In genomic region chr10:93623725-93624124, GRCm38 (mm10) we compare ENCODE assay signal across 10 mouse cellular contexts. TPM values are rescaled to one million over a fixed set of nuclear protein-coding genes. Genes with fewer than 3 reads are reported as not detected.
DNase-seq lines count a peak whose midpoint lies in the region; ATAC-seq and TF ChIP-seq lines count a peak whose summit lies in the region.
"Had no signal": no experiment of that assay in that cellular context is flagged by ENCODE, and none has a peak within 500 bp of the region (broad histone marks: within the 10 kb centered on the region; RNA-seq: fewer than 3 reads in every experiment).

No protein-coding gene starts in this region.

- H3K4me3 ChIP-seq in lung, embryonic 16.5 days (ENCODE audit: low read length) = no peak overlapping the region
- no peak overlapping the region for H3K4me3 ChIP-seq in kidney, adult 2 months (ENCODE audit: insufficient read depth, low read depth, low read length)
- H3K4me3 ChIP-seq in stomach, postnatal 0 days (ENCODE audit: low read depth, low read length) = no peak overlapping the region
- H3K4me3 ChIP-seq in forebrain, embryonic 12.5 days (replicated peaks) = no peak overlapping the region
- H3K4me3 ChIP-seq: midbrain, embryonic 12.5 days had no signal

- TF ChIP-seq EP300 in stomach, postnatal 0 days (optimal IDR thresholded peaks at IDR 0.05) = no peak

- no peak for DNase-seq in lung, postnatal 4 days
- peak; percentile 93 for DNase-seq in kidney, adult 2 months
- peak; percentile 90 for DNase-seq in large intestine, adult 2 months (ENCODE audit: low read depth, low spot score)
- DNase-seq in stomach, postnatal 0 days (ENCODE audit: low spot score) = no peak
- no peak for DNase-seq in cerebellum, postnatal 25 days
- DNase-seq in adrenal gland, adult 8-10 months = no peak

- H3K27ac ChIP-seq in lung, embryonic 16.5 days (ENCODE audit: low read length) = no peak overlapping the region
- H3K27ac ChIP-seq in kidney, adult 2 months (ENCODE audit: insufficient read depth, low read depth, low read length) = no peak overlapping the region
- no peak overlapping the region for H3K27ac ChIP-seq in stomach, postnatal 0 days (replicated peaks)
- H3K27ac ChIP-seq in forebrain, embryonic 12.5 days = no peak overlapping the region
- H3K27ac ChIP-seq: midbrain, embryonic 12.5 days had no signal

- H3K4me2 ChIP-seq in lung, embryonic 16.5 days (ENCODE audit: low read depth, low read length) = peak overlapping the region; percentile 47
- peak overlapping the region; percentile 31; the same call in 1 of the 2 replicates for H3K4me2 ChIP-seq in stomach, postnatal 0 days (replicated peaks; ENCODE audit: low read depth)
- H3K4me2 ChIP-seq in forebrain, embryonic 12.5 days = no peak overlapping the region
- H3K4me2 ChIP-seq: midbrain, embryonic 12.5 days had no signal

- H3K36me3 ChIP-seq in lung, embryonic 16.5 days (ENCODE audit: control insufficient read depth, insufficient read depth, low read length) = no peaks in the 10 kb centered on the region
- no peaks in the 10 kb centered on the region for H3K36me3 ChIP-seq in kidney, adult 2 months (ENCODE audit: control insufficient read depth, insufficient read depth, low read length)
- H3K36me3 ChIP-seq in stomach, postnatal 0 days (ENCODE audit: control insufficient read depth, insufficient read depth, low read length) = no peaks in the 10 kb centered on the region
- H3K36me3 ChIP-seq in forebrain, embryonic 12.5 days (replicated peaks) = no peaks in the 10 kb centered on the region
- H3K36me3 ChIP-seq: midbrain, embryonic 12.5 days had no signal

- H3K9ac ChIP-seq in lung, embryonic 16.5 days (ENCODE audit: low read length) = no peak overlapping the region
- 0 out of 2 replicates have a peak overlapping the region, but pooled peaks have one; percentile 28 for H3K9ac ChIP-seq in stomach, postnatal 0 days (ENCODE audit: low read length)
- H3K9ac ChIP-seq in forebrain, embryonic 12.5 days = no peak overlapping the region
- H3K9ac ChIP-seq: midbrain, embryonic 12.5 days had no signal

- no peaks in the 10 kb centered on the region for H3K9me3 ChIP-seq in lung, embryonic 16.5 days (ENCODE audit: control insufficient read depth, low read length)
- H3K9me3 ChIP-seq in stomach, postnatal 0 days (ENCODE audit: control insufficient read depth, low read length) = no peaks in the 10 kb centered on the region
- no peaks in the 10 kb centered on the region for H3K9me3 ChIP-seq in forebrain, embryonic 12.5 days
- H3K9me3 ChIP-seq: midbrain, embryonic 12.5 days had no signal

- no peak for TF ChIP-seq CTCF in kidney, adult 2 months (conservative IDR thresholded peaks at IDR 0.05; ENCODE audit: insufficient read depth, insufficient read length, low read depth, low read length)
- TF ChIP-seq CTCF in stomach, postnatal 0 days (IDR thresholded peaks at IDR 0.05; ENCODE audit: low read depth) = no peak

- no peaks in the 10 kb centered on the region for H3K27me3 ChIP-seq in lung, embryonic 16.5 days (ENCODE audit: control insufficient read depth, insufficient read depth, low read depth, low read length)
- no peaks in the 10 kb centered on the region for H3K27me3 ChIP-seq in kidney, adult 2 months (replicated peaks; ENCODE audit: control insufficient read depth, insufficient read depth, low read length)
- H3K27me3 ChIP-seq in stomach, postnatal 0 days (ENCODE audit: control insufficient read depth, insufficient read depth, low read length) = no peaks in the 10 kb centered on the region
- no peaks in the 10 kb centered on the region for H3K27me3 ChIP-seq in forebrain, embryonic 12.5 days
- H3K27me3 ChIP-seq: midbrain, embryonic 12.5 days had no signal

- peaks cover 7% of the 10 kb centered on the region for H3K4me1 ChIP-seq in lung, embryonic 16.5 days (replicated peaks; ENCODE audit: control insufficient read depth, insufficient read depth, low read length)
- H3K4me1 ChIP-seq in kidney, adult 2 months (ENCODE audit: control insufficient read depth, insufficient read depth, low read length) = peaks cover 5% of the 10 kb centered on the region; the same call in 1 of the 2 replicates
- H3K4me1 ChIP-seq in stomach, postnatal 0 days (replicated peaks; ENCODE audit: control insufficient read depth, insufficient read depth) = no peaks in the 10 kb centered on the region
- H3K4me1 ChIP-seq in forebrain, embryonic 12.5 days = no peaks in the 10 kb centered on the region
- H3K4me1 ChIP-seq: midbrain, embryonic 12.5 days had no signal

- WGBS in lung, embryonic 16.5 days = 22% methylated on average over 9 of the region's 9 CpGs
- WGBS in kidney, adult 2 months = 18% methylated on average over 9 of the region's 9 CpGs
- 9% methylated on average over 9 of the region's 9 CpGs for WGBS in large intestine, adult 2 months
- 20% methylated on average over 9 of the region's 9 CpGs for WGBS in stomach, postnatal 0 days
- 75% methylated on average over 9 of the region's 9 CpGs for WGBS in forebrain, embryonic 12.5 days

- ATAC-seq in lung, embryonic 16.5 days (ENCODE audit: low read depth) = no peak
- ATAC-seq in stomach, postnatal 0 days (ENCODE audit: low FRiP score, low TSS enrichment) = no peak
- no peak for ATAC-seq in forebrain, embryonic 12.5 days (ENCODE audit: low FRiP score)
- ATAC-seq: hindbrain, embryonic 16.5 days had no signal

- no peak for TF ChIP-seq POLR2A in kidney, adult 2 months (IDR thresholded peaks at IDR 0.05; ENCODE audit: low read depth, low read length)

RNA-seq across cellular contexts. Expression of gene Ntn4, which starts 16.8 kb away (rescaled TPM):
- polyA plus RNA-seq in lung, embryonic 16.5 days (2015; fragmentation: Nextera tagmentation; extraction: Ambion mirVana) = 0.36 and 0.58 TPM in 2 replicates
- polyA plus RNA-seq in kidney, adult 2 months (2012; rRNA removed) = 35.1 and 36.1 TPM in 2 replicates
- polyA plus RNA-seq in large intestine, adult 2 months (2012; rRNA removed) = 4.9 and 5.0 TPM in 2 replicates
- polyA plus RNA-seq in stomach, postnatal 0 days (2015; fragmentation: Nextera tagmentation; extraction: Ambion mirVana) = 0.76 and 0.81 TPM in 2 replicates
- 3.5 and 3.7 TPM in 2 replicates for polyA plus RNA-seq in forebrain, embryonic 12.5 days (2016; fragmentation: Nextera tagmentation; extraction: Ambion mirVana)
- 10 to 100 TPM; 20.1 to 30.3 (median 26.3) TPM for total RNA-seq in adrenal gland, adult 8-10 months (2022)

RNA-seq across cellular contexts. Expression of gene Snrpf, which starts 34.2 kb away (rescaled TPM):
- polyA plus RNA-seq in lung, embryonic 16.5 days (2015; fragmentation: Nextera tagmentation; extraction: Ambion mirVana) = 99.4 and 105 TPM in 2 replicates
- polyA plus RNA-seq in kidney, adult 2 months (2012; rRNA removed) = 30.8 and 32.7 TPM in 2 replicates
- 37.6 and 46.7 TPM in 2 replicates for polyA plus RNA-seq in large intestine, adult 2 months (2012; rRNA removed)
- 67.4 and 74.5 TPM in 2 replicates for polyA plus RNA-seq in stomach, postnatal 0 days (2015; fragmentation: Nextera tagmentation; extraction: Ambion mirVana)
- polyA plus RNA-seq in forebrain, embryonic 12.5 days (2016; fragmentation: Nextera tagmentation; extraction: Ambion mirVana) = 155 and 156 TPM in 2 replicates
- total RNA-seq in adrenal gland, adult 8-10 months (2022) = 10 to 100 TPM; 11.0 to 20.5 (median 13.2) TPM

Comparison
In these comparisons a context has a peak if more than half of its experiments do, and no peak if none do; other contexts are left out.
1. DNase-seq: peak in kidney, adult 2 months (single experiment) and large intestine, adult 2 months (single experiment); none in lung, postnatal 4 days (0 of 2), stomach, postnatal 0 days (single experiment), cerebellum, postnatal 25 days (0 of 2) and adrenal gland, adult 8-10 months (single experiment).